8 mouse cellular contexts compared by ENCODE assay signal in the genomic region with DNA sequence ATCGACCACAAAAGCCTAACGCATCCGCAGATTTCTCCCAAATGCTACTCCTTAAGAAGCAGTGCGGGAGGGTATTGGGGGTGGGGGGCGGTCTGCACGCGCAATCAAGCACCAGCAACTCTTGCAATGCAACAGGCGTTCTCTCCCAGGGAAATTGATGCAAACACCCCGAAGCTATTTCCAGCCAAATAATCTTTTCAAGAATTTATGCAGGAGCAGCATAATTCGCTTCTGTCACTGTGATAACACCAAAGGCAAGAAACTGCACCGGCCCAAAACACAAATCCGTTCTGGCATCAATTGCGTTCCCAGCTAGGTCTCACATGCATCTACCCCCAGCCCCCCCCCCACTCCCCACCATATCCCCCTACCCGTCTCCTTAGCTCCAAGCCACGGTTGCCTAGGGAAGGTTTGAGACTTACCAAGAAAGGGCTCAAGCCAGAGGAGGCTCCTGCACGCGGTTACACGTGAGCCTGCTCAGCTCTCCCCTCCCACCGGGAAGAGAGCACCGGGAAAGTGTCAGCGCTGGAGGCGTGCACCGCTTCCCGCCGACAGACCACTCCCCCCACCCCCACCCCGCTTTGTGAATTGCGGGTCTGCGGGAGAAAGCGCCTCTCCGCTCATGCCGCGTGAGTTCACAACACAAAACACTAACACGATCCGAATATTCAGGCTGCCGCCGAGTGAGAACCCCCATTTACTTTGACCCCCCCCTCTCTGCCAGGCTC. TPM values are rescaled to one million over a fixed set of nuclear protein-coding genes. Genes with fewer than 3 reads are reported as not detected.
DNase-seq lines count a peak whose midpoint lies in the region; ATAC-seq lines count a peak whose summit lies in the region.

No protein-coding gene starts in this region.

- no peaks in the 10 kb centered on the region for H3K36me3 ChIP-seq in erythroblast, embryonic 14.5 days (ENCODE audit: control insufficient read depth)
- no peaks in the 10 kb centered on the region for H3K36me3 ChIP-seq in intestine, embryonic 16.5 days (ENCODE audit: control insufficient read depth, insufficient read depth, low read length)
- no peaks in the 10 kb centered on the region for H3K36me3 ChIP-seq in neural tube, embryonic 11.5 days (ENCODE audit: control insufficient read depth, insufficient read depth, low read length)

- peak; percentile 86 for DNase-seq in brain, adult 2 months (ENCODE audit: low read depth, low spot score)
- DNase-seq in frontal cortex, postnatal 10 days (ENCODE audit: low spot score in 2 of 2): peak; percentile 55 to 67
- DNase-seq in liver: peak; percentile 46
- peak; percentile 38 for DNase-seq in neural tube, embryonic 11.5 days (ENCODE audit: low spot score)
- no peak for DNase-seq in thymus, postnatal 25 days

- ATAC-seq in erythroblast, adult 5-6 weeks (replicated peaks; ENCODE audit: low FRiP score, poor library complexity, severe bottlenecking): no peak
- peak; percentile 45 for ATAC-seq in intestine, embryonic 16.5 days
- no peak; the same call in 1 of the 2 replicates for ATAC-seq in neural tube, embryonic 11.5 days (ENCODE audit: insufficient read depth, low FRiP score, low TSS enrichment)

- H3K27ac ChIP-seq in intestine, embryonic 16.5 days (ENCODE audit: low read length): no peak overlapping the region
- no peak overlapping the region for H3K27ac ChIP-seq in neural tube, embryonic 11.5 days (ENCODE audit: low read depth, low read length)

- H3K4me2 ChIP-seq in intestine, embryonic 16.5 days (ENCODE audit: low read depth, low read length): peak overlapping the region; percentile 96
- peak overlapping the region; percentile 84 for H3K4me2 ChIP-seq in neural tube, embryonic 11.5 days (ENCODE audit: low read depth)

- H3K4me3 ChIP-seq in erythroblast, embryonic 14.5 days (replicated peaks): peak overlapping the region; percentile 43
- peak overlapping the region; percentile 52 for H3K4me3 ChIP-seq in intestine, embryonic 16.5 days (ENCODE audit: low read length)
- H3K4me3 ChIP-seq in neural tube, embryonic 11.5 days (ENCODE audit: low read depth, low read length): peak overlapping the region; percentile 21

- peaks cover 64% of the 10 kb centered on the region for H3K27me3 ChIP-seq in erythroblast, embryonic 14.5 days (ENCODE audit: control insufficient read depth)
- peaks cover 10% of the 10 kb centered on the region; the same call in 1 of the 2 replicates for H3K27me3 ChIP-seq in intestine, embryonic 16.5 days (replicated peaks; ENCODE audit: control insufficient read depth, insufficient read depth, low read length)
- peaks cover 30% of the 10 kb centered on the region for H3K27me3 ChIP-seq in neural tube, embryonic 11.5 days (ENCODE audit: control insufficient read depth, insufficient read depth, low read length)

- WGBS in intestine, embryonic 16.5 days: 1% methylated on average over 36 of the region's 36 CpGs
- under 1% methylated on average over 36 of the region's 36 CpGs for WGBS in neural tube, embryonic 11.5 days

- H3K9ac ChIP-seq in intestine, embryonic 16.5 days (ENCODE audit: low read depth, low read length): peak overlapping the region; percentile 12
- no peak overlapping the region for H3K9ac ChIP-seq in neural tube, embryonic 11.5 days (ENCODE audit: low read length)

- H3K9me3 ChIP-seq in erythroblast, embryonic 14.5 days (ENCODE audit: control insufficient read depth, low read length): peaks cover 3% of the 10 kb centered on the region; the same call in 1 of the 2 replicates
- no peaks in the 10 kb centered on the region for H3K9me3 ChIP-seq in intestine, embryonic 16.5 days (ENCODE audit: control insufficient read depth, low read length)
- H3K9me3 ChIP-seq in neural tube, embryonic 11.5 days (ENCODE audit: control insufficient read depth, low read length): no peaks in the 10 kb centered on the region

- peaks cover 12% of the 10 kb centered on the region for H3K4me1 ChIP-seq in erythroblast, embryonic 14.5 days (ENCODE audit: control insufficient read depth)
- peaks cover 13% of the 10 kb centered on the region for H3K4me1 ChIP-seq in intestine, embryonic 16.5 days (ENCODE audit: control insufficient read depth, insufficient read depth, low read length)
- H3K4me1 ChIP-seq in neural tube, embryonic 11.5 days (ENCODE audit: control insufficient read depth, insufficient read depth, low read length): 0 out of 2 replicates have a peak, but pooled peaks cover 3% of the 10 kb centered on the region

RNA-seq across cellular contexts. Expression of a gene that starts 1.4 kb away (rescaled TPM):
- polyA plus RNA-seq in erythroblast, embryonic 14.5 days (2012): 0.01 and 0.20 TPM in 2 replicates
- 6.5 and 7.3 TPM in 2 replicates for total RNA-seq in erythroblast, adult 5-6 weeks (2015; ENCODE audit: low replicate concordance)
- total RNA-seq in erythroblast, adult 5-6 weeks (2017; ENCODE audit: low replicate concordance): 2.4 and 2.9 TPM in 2 replicates
- 0.79 and 2.1 TPM in 2 replicates for polyA plus RNA-seq in intestine, embryonic 16.5 days (2015; fragmentation: Nextera tagmentation; extraction: Ambion mirVana)
- polyA plus RNA-seq in neural tube, embryonic 11.5 days (2014; fragmentation: Nextera tagmentation; extraction: Ambion mirVana): 0.54 and 0.98 TPM in 2 replicates
